Mouse (Mus musculus): ENCODE data around the gene Sept11. TPM values are rescaled to one million over a fixed set of nuclear protein-coding genes. Genes with fewer than 3 reads are reported as not detected.

Gene Sept11
- total and polyA plus RNA-seq, 3 experiments, result 20.4 to 96.1 (median 46.1) TPM

DNA sequence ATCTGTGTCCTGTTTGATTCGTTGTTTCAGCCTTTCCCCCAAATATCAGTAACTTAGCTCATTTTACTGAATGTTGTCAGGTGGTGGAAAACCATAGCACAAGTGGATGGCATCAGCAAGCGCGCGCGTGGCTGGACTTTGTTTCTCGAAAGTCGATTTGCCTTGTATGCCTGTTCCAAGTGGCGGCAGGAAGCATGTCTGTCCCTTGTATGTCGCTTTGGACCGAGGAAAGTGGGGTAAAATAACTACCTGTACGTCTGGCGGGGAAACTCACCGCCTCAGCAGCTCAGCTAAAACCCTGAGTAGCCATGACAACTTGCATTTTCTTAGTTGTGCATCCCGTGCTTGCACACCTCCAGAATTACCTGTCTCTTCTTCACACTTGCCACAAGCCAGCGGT, 78.2 kb downstream of the Sept11 start:
- Histone ChIP-seq H3K9me3 (replicated peaks) (no peaks in the 10 kb centered on the region; the same call in 1 of the 2 replicates), H3K36me3 (replicated peaks) (peaks cover 81% of the 10 kb centered on the region), H3K4me3 (ENCODE audit: low read depth, low read length) (no peak overlapping the region), H3K27me3 (ENCODE audit: insufficient read depth, low read length) (no peaks in the 10 kb centered on the region), H3K4me1 (ENCODE audit: insufficient read depth, low read depth, low read length) (no peaks in the 10 kb centered on the region)
- ATAC-seq (ENCODE audit: extremely low read depth, insufficient number of reproducible peaks, low FRiP score, poor library complexity, severe bottlenecking) (no peak), DNase-seq (ENCODE audit: low spot score) (no peak)
- TF ChIP-seq CTCF (IDR thresholded peaks at IDR 0.05; ENCODE audit: low read depth, low read length) (no peak), TAL1 (conservative IDR thresholded peaks at IDR 0.05; ENCODE audit: low read depth, low read length) (no peak), POLR2AphosphoS5 (IDR thresholded peaks at IDR 0.05; ENCODE audit: insufficient replicate concordance, low read depth, low read length) (no peak)

GRCm38 (mm10) chr5:93172536-93172935, 79.3 kb downstream of the Sept11 start:
- Histone ChIP-seq H3K36me3 (replicated peaks) (peaks cover 82% of the 10 kb centered on the region), H3K4me3 (ENCODE audit: low read depth, low read length) (no peak overlapping the region), H3K27me3 (ENCODE audit: insufficient read depth, low read length) (no peaks in the 10 kb centered on the region), H3K9me3 (replicated peaks) (no peaks in the 10 kb centered on the region), H3K4me1 (ENCODE audit: insufficient read depth, low read depth, low read length) (no peaks in the 10 kb centered on the region)
- TF ChIP-seq CTCF (IDR thresholded peaks at IDR 0.05; ENCODE audit: low read depth, low read length), result no peak
- ATAC-seq (ENCODE audit: extremely low read depth, insufficient number of reproducible peaks, low FRiP score, poor library complexity, severe bottlenecking), result no peak
- DNase-seq (ENCODE audit: low spot score), result no peak

DNA sequence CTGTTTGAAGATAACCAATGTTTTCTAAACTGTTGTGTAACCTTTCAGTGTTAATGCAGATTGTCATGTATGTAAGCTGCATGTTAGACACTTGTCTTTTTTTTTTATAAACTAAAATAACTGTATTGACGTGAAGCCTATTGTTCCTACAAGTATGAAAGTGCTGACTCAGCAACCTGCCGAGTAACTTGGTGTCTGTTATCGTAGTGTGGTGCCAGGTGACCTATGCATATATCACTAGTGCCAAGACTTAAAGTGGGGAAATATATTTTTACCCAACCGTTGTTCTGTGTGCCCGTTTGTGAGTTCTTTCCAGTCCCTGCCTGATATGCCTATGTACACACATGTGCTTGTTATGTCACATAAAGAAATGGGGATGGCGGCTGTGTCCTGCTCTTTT, 81.4 kb downstream of the Sept11 start:
- H3K27me3 ChIP-seq (ENCODE audit: insufficient read depth, low read length), result no peaks in the 10 kb centered on the region
- no peak overlapping the region for H3K4me3 ChIP-seq (ENCODE audit: low read depth, low read length)
- DNase-seq (ENCODE audit: low spot score) (no peak), ATAC-seq (ENCODE audit: extremely low read depth, insufficient number of reproducible peaks, low FRiP score, poor library complexity, severe bottlenecking) (no peak)
- TF ChIP-seq TAL1 (conservative IDR thresholded peaks at IDR 0.05; ENCODE audit: low read depth, low read length), result no peak
- TF ChIP-seq GATA2 (IDR thresholded peaks at IDR 0.05; ENCODE audit: borderline replicate concordance, low read depth, low read length), result no peak
- TF ChIP-seq POLR2AphosphoS5 (IDR thresholded peaks at IDR 0.05; ENCODE audit: insufficient replicate concordance, low read depth, low read length), result no peak
- no peak for TF ChIP-seq GATA1 (IDR thresholded peaks at IDR 0.05; ENCODE audit: borderline replicate concordance, low read length)
- TF ChIP-seq CTCF (IDR thresholded peaks at IDR 0.05; ENCODE audit: low read depth, low read length), result no peak
- no peaks in the 10 kb centered on the region for H3K9me3 ChIP-seq (replicated peaks)
- H3K4me1 ChIP-seq (ENCODE audit: insufficient read depth, low read depth, low read length), result peaks cover 4% of the 10 kb centered on the region
- peaks cover 86% of the 10 kb centered on the region for H3K36me3 ChIP-seq (replicated peaks)

GRCm38 (mm10) chr5:93178616-93179015, 85.4 kb downstream of the Sept11 start:
- TF ChIP-seq GATA2 (IDR thresholded peaks at IDR 0.05; ENCODE audit: borderline replicate concordance, low read depth, low read length) (no peak), POLR2AphosphoS5 (IDR thresholded peaks at IDR 0.05; ENCODE audit: insufficient replicate concordance, low read depth, low read length) (no peak), TAL1 (conservative IDR thresholded peaks at IDR 0.05; ENCODE audit: low read depth, low read length) (no peak), GATA1 (IDR thresholded peaks at IDR 0.05; ENCODE audit: borderline replicate concordance, low read length) (no peak)
- Histone ChIP-seq H3K36me3 (replicated peaks) (peaks cover 80% of the 10 kb centered on the region), H3K9me3 (replicated peaks) (no peaks in the 10 kb centered on the region), H3K27me3 (ENCODE audit: insufficient read depth, low read length) (no peaks in the 10 kb centered on the region), H3K4me3 (ENCODE audit: low read depth, low read length) (no peak overlapping the region), H3K4me1 (ENCODE audit: insufficient read depth, low read depth, low read length) (peaks cover 7% of the 10 kb centered on the region)
- ATAC-seq (ENCODE audit: extremely low read depth, insufficient number of reproducible peaks, low FRiP score, poor library complexity, severe bottlenecking) (no peak), DNase-seq (ENCODE audit: low spot score) (no peak)

DNA sequence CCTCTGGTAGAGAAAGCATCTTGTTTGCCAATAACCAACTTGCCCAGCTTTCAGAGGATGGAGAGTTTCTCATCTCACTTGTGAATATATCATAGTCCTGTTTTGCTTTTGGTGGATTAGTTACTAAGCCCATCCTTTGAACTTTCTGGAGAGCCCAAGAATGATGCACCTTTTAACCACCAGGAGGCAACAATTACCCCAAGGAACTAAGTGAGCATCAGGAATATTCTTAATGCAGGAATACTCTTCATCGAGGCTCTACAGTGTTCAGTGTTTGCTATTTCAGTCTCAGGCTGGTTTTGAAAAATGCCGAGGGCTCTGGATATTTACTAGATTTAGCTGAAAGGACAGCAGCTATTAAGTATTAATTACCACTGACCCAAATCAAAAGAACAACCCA, 87.0 kb downstream of the Sept11 start:
- Histone ChIP-seq H3K4me1 (ENCODE audit: insufficient read depth, low read depth, low read length) (peaks cover 11% of the 10 kb centered on the region), H3K9me3 (replicated peaks) (no peaks in the 10 kb centered on the region), H3K4me3 (ENCODE audit: low read depth, low read length) (no peak overlapping the region), H3K27me3 (ENCODE audit: insufficient read depth, low read length) (no peaks in the 10 kb centered on the region), H3K36me3 (replicated peaks) (peaks cover 81% of the 10 kb centered on the region)
- no peak; the same call in 1 of the 2 replicates for TF ChIP-seq POLR2AphosphoS5 (IDR thresholded peaks at IDR 0.05; ENCODE audit: insufficient replicate concordance, low read depth, low read length)
- no peak for TF ChIP-seq GATA1 (IDR thresholded peaks at IDR 0.05; ENCODE audit: borderline replicate concordance, low read length)
- no peak for TF ChIP-seq TAL1 (conservative IDR thresholded peaks at IDR 0.05; ENCODE audit: low read depth, low read length)
- no peak for TF ChIP-seq CTCF (IDR thresholded peaks at IDR 0.05; ENCODE audit: low read depth, low read length)
- no peak for TF ChIP-seq GATA2 (IDR thresholded peaks at IDR 0.05; ENCODE audit: borderline replicate concordance, low read depth, low read length)
- ATAC-seq (ENCODE audit: extremely low read depth, insufficient number of reproducible peaks, low FRiP score, poor library complexity, severe bottlenecking), result no peak; the same call in 1 of the 2 replicates
- no peak for DNase-seq (ENCODE audit: low spot score)

DNA sequence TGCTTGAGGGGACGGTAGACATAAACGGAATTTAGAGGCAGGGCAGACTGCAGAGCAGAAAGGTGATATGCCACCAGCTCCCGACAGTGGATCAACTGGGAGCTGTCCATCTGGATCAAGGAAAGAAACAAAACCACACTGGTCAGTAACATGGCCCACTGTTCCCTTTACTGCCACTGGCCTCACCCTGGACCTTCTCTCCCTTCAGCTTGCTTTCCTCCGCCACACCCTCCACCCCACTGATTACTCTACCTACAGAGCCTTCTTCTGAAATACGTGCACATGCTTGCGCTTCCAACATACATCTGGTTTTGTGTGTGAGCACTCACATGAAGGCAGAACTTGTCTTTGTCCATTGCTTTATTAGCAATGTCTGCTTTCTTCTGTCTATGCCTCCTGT, 90.1 kb downstream of the Sept11 start:
- ATAC-seq (ENCODE audit: extremely low read depth, insufficient number of reproducible peaks, low FRiP score, poor library complexity, severe bottlenecking) (no peak), DNase-seq (ENCODE audit: low spot score) (no peak)
- Histone ChIP-seq H3K9me3 (replicated peaks) (no peaks in the 10 kb centered on the region), H3K36me3 (replicated peaks) (peaks cover 86% of the 10 kb centered on the region), H3K4me3 (ENCODE audit: low read depth, low read length) (no peak overlapping the region), H3K27me3 (ENCODE audit: insufficient read depth, low read length) (no peaks in the 10 kb centered on the region), H3K4me1 (ENCODE audit: insufficient read depth, low read depth, low read length) (peaks cover 11% of the 10 kb centered on the region)
- no peak for TF ChIP-seq GATA1 (IDR thresholded peaks at IDR 0.05; ENCODE audit: borderline replicate concordance, low read length)
- no peak for TF ChIP-seq POLR2AphosphoS5 (IDR thresholded peaks at IDR 0.05; ENCODE audit: insufficient replicate concordance, low read depth, low read length)
- TF ChIP-seq TAL1 (conservative IDR thresholded peaks at IDR 0.05; ENCODE audit: low read depth, low read length), result no peak
- no peak for TF ChIP-seq CTCF (IDR thresholded peaks at IDR 0.05; ENCODE audit: low read depth, low read length)
- no peak for TF ChIP-seq GATA2 (IDR thresholded peaks at IDR 0.05; ENCODE audit: borderline replicate concordance, low read depth, low read length)

- peaks cover 81% of the 10 kb centered on the region for H3K36me3 ChIP-seq (replicated peaks)
- H3K4me1 ChIP-seq (ENCODE audit: insufficient read depth, low read depth, low read length), result peaks cover 7% of the 10 kb centered on the region; the same call in 1 of the 2 replicates
- H3K9me3 ChIP-seq (replicated peaks), result no peaks in the 10 kb centered on the region
- H3K27me3 ChIP-seq (ENCODE audit: insufficient read depth, low read length), result no peaks in the 10 kb centered on the region
- no peak for TF ChIP-seq GATA1 (IDR thresholded peaks at IDR 0.05; ENCODE audit: borderline replicate concordance, low read length)
- TF ChIP-seq POLR2AphosphoS5 (IDR thresholded peaks at IDR 0.05; ENCODE audit: insufficient replicate concordance, low read depth, low read length), result 0 out of 2 replicates have a peak, but pooled peaks have one; percentile 58
- no peak for TF ChIP-seq TAL1 (conservative IDR thresholded peaks at IDR 0.05; ENCODE audit: low read depth, low read length)
- no peak for TF ChIP-seq CTCF (IDR thresholded peaks at IDR 0.05; ENCODE audit: low read depth, low read length)
- TF ChIP-seq GATA2 (IDR thresholded peaks at IDR 0.05; ENCODE audit: borderline replicate concordance, low read depth, low read length), result no peak
- DNase-seq (ENCODE audit: low spot score) (no peak), ATAC-seq (ENCODE audit: extremely low read depth, insufficient number of reproducible peaks, low FRiP score, poor library complexity, severe bottlenecking) (no peak)
- no peak overlapping the region for H3K4me3 ChIP-seq (ENCODE audit: low read depth, low read length)
Observed at GRCm38 (mm10) chr5:93184548-93184947, 91.3 kb downstream of the Sept11 start.

Data from G1E (cell line).